Mouse (Mus musculus): ENCODE data around the gene Mad2l1bp.

- TF ChIP-seq CTCF (conservative IDR thresholded peaks at IDR 0.05 in 1 of 2, IDR thresholded peaks at IDR 0.05 in 1 of 2; ENCODE audit: low read depth in 2 of 2, low read length in 2 of 2) (no peak), ZNF384 (IDR thresholded peaks at IDR 0.05; ENCODE audit: low read depth, low read length) (no peak), POLR2A (IDR thresholded peaks at IDR 0.05; ENCODE audit: low read depth, low read length) (no peak), CHD1 (IDR thresholded peaks at IDR 0.05; ENCODE audit: low read depth, low read length) (no peak), E2F4 (IDR thresholded peaks at IDR 0.05; ENCODE audit: insufficient replicate concordance, low read depth, low read length) (no peak), MAX (IDR thresholded peaks at IDR 0.05; ENCODE audit: low read length) (no peak), HCFC1 (IDR thresholded peaks at IDR 0.05; ENCODE audit: low read depth, low read length) (no peak)
Measured at GRCm38 (mm10) chr17:46188829-46189228, 35.5 kb upstream of the Mad2l1bp start.

Measured in CH12.LX (cell line).